Comparison of ENCODE assay signal across 20 mouse cellular contexts in the genomic region with DNA sequence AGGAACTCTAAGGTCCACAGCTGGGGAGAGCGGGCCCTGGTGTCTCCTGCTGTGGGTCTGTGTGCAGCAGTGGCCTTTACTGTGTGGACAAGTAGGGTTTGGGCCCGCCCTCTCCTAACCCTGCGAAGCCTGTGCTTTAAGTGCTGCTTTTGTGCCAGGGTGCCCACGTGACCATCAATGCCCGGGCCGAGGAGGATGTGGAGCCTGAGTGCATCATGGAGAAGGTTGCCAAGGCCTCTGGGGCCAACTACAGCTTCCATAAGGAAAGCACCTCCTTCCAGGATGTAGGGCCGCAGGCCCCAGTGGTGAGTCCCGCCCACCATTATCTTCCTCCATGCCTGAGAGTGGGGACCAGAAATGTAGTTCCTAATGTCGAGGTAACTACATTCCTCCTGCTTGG. TPM values are rescaled to one million over a fixed set of nuclear protein-coding genes. Genes with fewer than 3 reads are reported as not detected.
DNase-seq lines count a peak whose midpoint lies in the region; ATAC-seq and TF ChIP-seq lines count a peak whose summit lies in the region.
"Had no signal": no experiment of that assay in that cellular context is flagged by ENCODE, and none has a peak within 500 bp of the region (broad histone marks: within the 10 kb centered on the region; RNA-seq: fewer than 3 reads in every experiment).

No protein-coding gene starts in this region.

- ATAC-seq in forebrain, embryonic 15.5 days (replicated peaks) = no peak
- no peak for ATAC-seq in forebrain, embryonic 13.5 days
- ATAC-seq in heart, embryonic 13.5 days (ENCODE audit: extremely low read depth, insufficient number of reproducible peaks, low FRiP score, low TSS enrichment) = no peak
- ATAC-seq: liver, postnatal 0 days; midbrain, embryonic 13.5 days had no signal

- H3K4me3 ChIP-seq in forebrain, embryonic 15.5 days = no peak overlapping the region
- H3K4me3 ChIP-seq in forebrain, embryonic 13.5 days = no peak overlapping the region
- H3K4me3 ChIP-seq in heart, embryonic 13.5 days = no peak overlapping the region
- H3K4me3 ChIP-seq in bone marrow macrophage, adult 2 months (ENCODE audit: insufficient read depth, low read length) = no peak overlapping the region
- H3K4me3 ChIP-seq in macrophage (ENCODE audit: inconsistent target) = no peak overlapping the region
- H3K4me3 ChIP-seq: embryonic facial prominence, embryonic 10.5 days; hindbrain, embryonic 10.5 days; midbrain, embryonic 13.5 days; neural tube, embryonic 13.5 days had no signal

- H3K4me1 ChIP-seq in forebrain, embryonic 15.5 days = 0 out of 2 replicates have a peak, but pooled peaks cover 4% of the 10 kb centered on the region
- no peaks in the 10 kb centered on the region for H3K4me1 ChIP-seq in forebrain, embryonic 13.5 days
- H3K4me1 ChIP-seq in heart, embryonic 13.5 days = peaks cover 32% of the 10 kb centered on the region
- peaks cover 44% of the 10 kb centered on the region for H3K4me1 ChIP-seq in bone marrow macrophage, adult 2 months (ENCODE audit: control insufficient read depth, insufficient read depth, low read length)
- H3K4me1 ChIP-seq: embryonic facial prominence, embryonic 10.5 days had no signal

- H3K9me3 ChIP-seq in forebrain, embryonic 15.5 days = no peaks in the 10 kb centered on the region
- H3K9me3 ChIP-seq in forebrain, embryonic 13.5 days (replicated peaks) = no peaks in the 10 kb centered on the region
- no peaks in the 10 kb centered on the region for H3K9me3 ChIP-seq in heart, embryonic 13.5 days
- H3K9me3 ChIP-seq: embryonic facial prominence, embryonic 10.5 days; hindbrain, embryonic 10.5 days; midbrain, embryonic 13.5 days; neural tube, embryonic 13.5 days had no signal

- no peak overlapping the region for H3K4me2 ChIP-seq in forebrain, embryonic 15.5 days (replicated peaks)
- no peak overlapping the region for H3K4me2 ChIP-seq in forebrain, embryonic 13.5 days
- no peak overlapping the region for H3K4me2 ChIP-seq in heart, embryonic 13.5 days
- H3K4me2 ChIP-seq: midbrain, embryonic 13.5 days; neural tube, embryonic 13.5 days had no signal

- no peaks in the 10 kb centered on the region for H3K27me3 ChIP-seq in forebrain, embryonic 15.5 days
- H3K27me3 ChIP-seq in forebrain, embryonic 13.5 days = no peaks in the 10 kb centered on the region
- H3K27me3 ChIP-seq in heart, embryonic 13.5 days (replicated peaks) = no peaks in the 10 kb centered on the region
- H3K27me3 ChIP-seq: CH12.LX; midbrain, embryonic 13.5 days; neural tube, embryonic 13.5 days had no signal

- no peak overlapping the region for H3K9ac ChIP-seq in forebrain, embryonic 15.5 days (replicated peaks)
- no peak overlapping the region for H3K9ac ChIP-seq in forebrain, embryonic 13.5 days
- no peak overlapping the region for H3K9ac ChIP-seq in heart, embryonic 13.5 days
- H3K9ac ChIP-seq: liver, postnatal 0 days; midbrain, embryonic 13.5 days; neural tube, embryonic 13.5 days had no signal

- no peak for TF ChIP-seq POLR2A in bone marrow macrophage, adult 2 months (IDR thresholded peaks at IDR 0.05; ENCODE audit: borderline replicate concordance, low read depth, low read length)

- peaks cover 82% of the 10 kb centered on the region for H3K36me3 ChIP-seq in forebrain, embryonic 15.5 days
- peaks cover 89% of the 10 kb centered on the region for H3K36me3 ChIP-seq in forebrain, embryonic 13.5 days (ENCODE audit: poor library complexity, severe bottlenecking)
- peaks cover 96% of the 10 kb centered on the region for H3K36me3 ChIP-seq in heart, embryonic 13.5 days
- peaks cover 92% of the 10 kb centered on the region for H3K36me3 ChIP-seq in macrophage (ENCODE audit: inconsistent target)

- WGBS in forebrain, embryonic 15.5 days = 87% methylated on average over 9 of the region's 9 CpGs
- 90% methylated on average over 9 of the region's 9 CpGs for WGBS in forebrain, embryonic 13.5 days
- WGBS in heart, embryonic 13.5 days = 81% methylated on average over 9 of the region's 9 CpGs
- 90% methylated on average over 9 of the region's 9 CpGs for WGBS in macrophage (ENCODE audit: missing documents)

- DNase-seq in heart, adult 9 months (ENCODE audit: low spot score in 2 of 2) = no peak
- no peak for DNase-seq in adrenal gland, adult 2 months
- DNase-seq: adrenal gland, postnatal 36 days; kidney, adult 11 months; liver; liver, postnatal 0 days; lung, postnatal 10 days; thymus, postnatal 25 days had no signal

- peaks cover 29% of the 10 kb centered on the region for H3K79me2 ChIP-seq in macrophage (ENCODE audit: inconsistent target)

- TF ChIP-seq CTCF in bone marrow macrophage, adult 2 months (IDR thresholded peaks at IDR 0.05; ENCODE audit: low read depth, low read length) = no peak

- peak overlapping the region; percentile 45; the same call in 1 of the 2 replicates for H3K27ac ChIP-seq in forebrain, embryonic 15.5 days (replicated peaks)
- H3K27ac ChIP-seq in forebrain, embryonic 13.5 days = no peak overlapping the region
- H3K27ac ChIP-seq in heart, embryonic 13.5 days (replicated peaks) = peak overlapping the region; percentile 76
- peak overlapping the region; percentile 32 for H3K27ac ChIP-seq in bone marrow macrophage, adult 2 months (ENCODE audit: insufficient read depth, low read depth, low read length)
- H3K27ac ChIP-seq in macrophage = 0 out of 2 replicates have a peak overlapping the region, but pooled peaks have one; percentile 7
- H3K27ac ChIP-seq: embryonic facial prominence, embryonic 10.5 days; hindbrain, embryonic 10.5 days; hindbrain, postnatal 0 days; midbrain, embryonic 13.5 days; neural tube, embryonic 13.5 days had no signal

RNA-seq across cellular contexts. Expression of a gene that starts 7.0 kb away (rescaled TPM):
- 138 and 140 TPM in 2 replicates for polyA plus RNA-seq in forebrain, embryonic 15.5 days (2015; fragmentation: Nextera tagmentation; extraction: Ambion mirVana)
- polyA plus RNA-seq in forebrain, embryonic 13.5 days (2015; fragmentation: Nextera tagmentation; extraction: Ambion mirVana) = 133 and 136 TPM in 2 replicates
- polyA plus RNA-seq in heart, embryonic 13.5 days (2015; fragmentation: Nextera tagmentation; extraction: Ambion mirVana) = 85.7 and 86.0 TPM in 2 replicates
- polyA plus RNA-seq in bone marrow macrophage, adult 2 months (2012; ENCODE audit: insufficient read depth, insufficient read length, missing spikeins) = 59.1 and 61.9 TPM in 2 replicates
- total RNA-seq in macrophage (2018; cell fraction: chromatin; rRNA removed) = 100 to 1,000 TPM in 22 of 26 experiments, 10 to 100 TPM in 4; 52.4 to 324 (median 184) TPM
- 100 to 1,000 TPM; 112 to 283 (median 177) TPM for total RNA-seq in macrophage (2018; cell fraction: cytosol; rRNA removed)
- 100 to 1,000 TPM in 20 of 26 experiments, 10 to 100 TPM in 6; 63.8 to 229 (median 124) TPM for total RNA-seq in macrophage (2018; cell fraction: nucleus; rRNA removed)
- 170 to 177 TPM (median 175 TPM) in 3 replicates for polyA plus RNA-seq in macrophage (2018)
- 10 to 100 TPM; 66.6 to 79.3 TPM for total RNA-seq in adrenal gland, adult 2 months (2021)
- polyA plus RNA-seq in adrenal gland, adult 2 months (2012; rRNA removed) = 45.7 and 58.2 TPM in 2 replicates

RNA-seq across cellular contexts. Expression of a gene that starts 8.2 kb away (rescaled TPM):
- 1.9 and 3.1 TPM in 2 replicates for polyA plus RNA-seq in forebrain, embryonic 15.5 days (2015; fragmentation: Nextera tagmentation; extraction: Ambion mirVana)
- polyA plus RNA-seq in forebrain, embryonic 13.5 days (2015; fragmentation: Nextera tagmentation; extraction: Ambion mirVana) = 1.2 and 3.1 TPM in 2 replicates
- 801 and 908 TPM in 2 replicates for polyA plus RNA-seq in heart, embryonic 13.5 days (2015; fragmentation: Nextera tagmentation; extraction: Ambion mirVana)
- not detected in 2 replicates for polyA plus RNA-seq in bone marrow macrophage, adult 2 months (2012; ENCODE audit: insufficient read depth, insufficient read length, missing spikeins)
- total RNA-seq in macrophage (2018; cell fraction: chromatin; rRNA removed) = not detected
- not detected for total RNA-seq in macrophage (2018; cell fraction: cytosol; rRNA removed)
- total RNA-seq in macrophage (2018; cell fraction: nucleus; rRNA removed) = not detected
- polyA plus RNA-seq in macrophage (2018) = not detected in 3 replicates
- total RNA-seq in adrenal gland, adult 2 months (2021) = not detected
- polyA plus RNA-seq in adrenal gland, adult 2 months (2012; rRNA removed) = not detected in 2 replicates
- total RNA-seq: adrenal gland, postnatal 36 days; megakaryocyte, adult 5-6 weeks had no signal

RNA-seq across cellular contexts. Expression of a gene that starts 33.1 kb away (rescaled TPM):
- 31.6 and 32.4 TPM in 2 replicates for polyA plus RNA-seq in forebrain, embryonic 15.5 days (2015; fragmentation: Nextera tagmentation; extraction: Ambion mirVana)
- 24.9 and 25.7 TPM in 2 replicates for polyA plus RNA-seq in forebrain, embryonic 13.5 days (2015; fragmentation: Nextera tagmentation; extraction: Ambion mirVana)
- 26.6 and 30.0 TPM in 2 replicates for polyA plus RNA-seq in heart, embryonic 13.5 days (2015; fragmentation: Nextera tagmentation; extraction: Ambion mirVana)
- polyA plus RNA-seq in bone marrow macrophage, adult 2 months (2012; ENCODE audit: insufficient read depth, insufficient read length, missing spikeins) = 9.8 and 17.3 TPM in 2 replicates
- 10 to 100 TPM in 24 of 26 experiments, 1 to 10 TPM in 2; 8.7 to 41.2 (median 24.2) TPM for total RNA-seq in macrophage (2018; cell fraction: chromatin; rRNA removed)
- total RNA-seq in macrophage (2018; cell fraction: cytosol; rRNA removed) = 10 to 100 TPM in 24 of 26 experiments, 1 to 10 TPM in 2; 8.2 to 21.6 (median 15.2) TPM
- total RNA-seq in macrophage (2018; cell fraction: nucleus; rRNA removed) = 10 to 100 TPM; 12.0 to 37.8 (median 24.3) TPM
- polyA plus RNA-seq in macrophage (2018) = 7.5 to 13.5 TPM (median 13.1 TPM) in 3 replicates
- 10 to 100 TPM; 63.8 to 65.2 TPM for total RNA-seq in adrenal gland, adult 2 months (2021)
- polyA plus RNA-seq in adrenal gland, adult 2 months (2012; rRNA removed) = 30.6 and 34.0 TPM in 2 replicates

RNA-seq across cellular contexts. Expression of a gene that starts 42.5 kb away (rescaled TPM):
- 7.0 TPM in 2 replicates for polyA plus RNA-seq in forebrain, embryonic 15.5 days (2015; fragmentation: Nextera tagmentation; extraction: Ambion mirVana)
- polyA plus RNA-seq in forebrain, embryonic 13.5 days (2015; fragmentation: Nextera tagmentation; extraction: Ambion mirVana) = 7.6 and 7.8 TPM in 2 replicates
- 5.8 and 6.9 TPM in 2 replicates for polyA plus RNA-seq in heart, embryonic 13.5 days (2015; fragmentation: Nextera tagmentation; extraction: Ambion mirVana)
- 11.4 and 14.4 TPM in 2 replicates for polyA plus RNA-seq in bone marrow macrophage, adult 2 months (2012; ENCODE audit: insufficient read depth, insufficient read length, missing spikeins)
- total RNA-seq in macrophage (2018; cell fraction: chromatin; rRNA removed) = 10 to 100 TPM; 10.7 to 72.0 (median 39.8) TPM
- 1 to 10 TPM; 2.5 to 6.7 (median 4.5) TPM for total RNA-seq in macrophage (2018; cell fraction: cytosol; rRNA removed)
- 10 to 100 TPM; 10.9 to 41.7 (median 23.6) TPM for total RNA-seq in macrophage (2018; cell fraction: nucleus; rRNA removed)
- 4.5 to 5.8 TPM (median 5.4 TPM) in 3 replicates for polyA plus RNA-seq in macrophage (2018)
- 1 to 10 TPM; 5.6 to 7.6 TPM for total RNA-seq in adrenal gland, adult 2 months (2021)
- polyA plus RNA-seq in adrenal gland, adult 2 months (2012; rRNA removed) = 28.5 and 28.7 TPM in 2 replicates

Comparison
In these comparisons a context has a peak if more than half of its experiments do, and no peak if none do; other contexts are left out.
1. RNA of a gene that starts 8.2 kb away (polyA plus RNA-seq): 801 to 908 TPM in heart, embryonic 13.5 days; 1.9 to 3.1 TPM in forebrain, embryonic 15.5 days, 1.2 to 3.1 TPM in forebrain, embryonic 13.5 days, not detected in bone marrow macrophage, adult 2 months, not detected in macrophage and not detected in adrenal gland, adult 2 months; every median in the first group is over 100 times any median in the second.